9 mouse cellular contexts compared by ENCODE assay signal in the genomic region with DNA sequence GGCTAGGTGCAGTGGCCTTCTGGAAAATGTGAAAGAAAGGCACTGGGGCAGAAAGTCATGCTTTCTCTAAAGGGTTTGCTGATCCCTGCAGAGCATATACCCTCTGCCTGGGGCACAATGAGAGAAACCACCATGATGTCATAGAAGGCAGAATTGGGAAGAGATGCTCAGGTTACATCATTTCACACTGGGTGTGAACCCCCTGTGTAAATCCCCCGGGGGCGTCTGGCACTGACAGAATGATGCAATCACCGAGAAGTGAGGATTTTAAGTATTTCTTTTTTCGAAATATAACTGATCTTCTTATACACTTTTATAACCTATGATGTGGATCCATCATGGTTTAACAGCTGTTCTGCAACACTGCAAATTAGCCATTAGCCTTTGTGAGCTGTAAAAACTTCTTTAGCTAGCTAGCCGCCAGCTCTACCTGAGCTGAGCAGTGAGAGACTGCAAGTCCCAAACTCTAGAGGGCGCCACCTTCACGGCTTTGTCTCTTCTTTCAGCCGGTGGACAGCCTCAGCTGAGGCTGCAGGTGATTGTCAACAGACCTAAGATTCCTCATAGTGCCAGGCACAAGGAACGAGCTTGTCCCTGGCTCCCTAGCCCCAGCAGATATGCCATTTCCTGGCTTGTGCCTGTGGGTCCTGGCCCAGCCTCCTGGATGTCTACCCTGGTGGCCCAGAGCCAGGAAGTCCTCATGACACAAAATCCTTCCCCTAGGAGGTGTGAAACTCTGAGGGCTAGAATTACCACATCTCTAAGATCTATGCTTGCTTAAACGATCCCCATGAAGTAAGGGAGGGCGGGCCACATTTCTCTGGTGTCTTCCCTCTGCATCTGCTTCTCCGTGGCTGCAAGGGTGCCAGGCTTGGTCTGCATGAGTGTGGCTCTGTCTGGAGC. TPM values are rescaled to one million over a fixed set of nuclear protein-coding genes. Genes with fewer than 3 reads are reported as not detected.
A peak's percentile ranks its signal among the peaks of the same experiment; 100 is the strongest.
DNase-seq lines count a peak whose midpoint lies in the region; ATAC-seq and TF ChIP-seq lines count a peak whose summit lies in the region.
"Had no signal": no experiment of that assay in that cellular context is flagged by ENCODE, and none has a peak within 500 bp of the region (broad histone marks: within the 10 kb centered on the region; RNA-seq: fewer than 3 reads in every experiment).

No protein-coding gene starts in this region.

- peak; percentile 83 for TF ChIP-seq CTCF in ES-Bruce4 (IDR thresholded peaks at IDR 0.05; ENCODE audit: low read depth, low read length)
- TF ChIP-seq CTCF in heart, postnatal 0 days (IDR thresholded peaks at IDR 0.05; ENCODE audit: low read depth): peak; percentile 59

- no peaks in the 10 kb centered on the region for H3K4me1 ChIP-seq in ES-Bruce4 (ENCODE audit: control insufficient read depth, insufficient read depth, low read length)
- H3K4me1 ChIP-seq in heart, postnatal 0 days (ENCODE audit: control insufficient read depth, insufficient read depth): no peaks in the 10 kb centered on the region
- H3K4me1 ChIP-seq in limb, embryonic 10.5 days: no peaks in the 10 kb centered on the region
- no peaks in the 10 kb centered on the region for H3K4me1 ChIP-seq in neural tube, embryonic 14.5 days (ENCODE audit: control insufficient read depth, insufficient read depth, low read length)
- H3K4me1 ChIP-seq: liver, embryonic 13.5 days had no signal

- TF ChIP-seq EP300 in ES-Bruce4 (IDR thresholded peaks at IDR 0.05; ENCODE audit: insufficient read depth, low read depth, low read length): no peak
- TF ChIP-seq EP300 in heart, postnatal 0 days (IDR thresholded peaks at IDR 0.05; ENCODE audit: low read depth): no peak

- peak; percentile 13 to 27 for DNase-seq in layer of hippocampus, postnatal 10 days (ENCODE audit: low spot score in 2 of 2)
- no peak for DNase-seq in layer of hippocampus, adult 9-10 months (ENCODE audit: low spot score)
- peak; percentile 28 for DNase-seq in cerebellum, adult 11-12 months
- no peak for DNase-seq in heart, postnatal 0 days (ENCODE audit: low spot score)
- peak; percentile 63 for DNase-seq in limb, embryonic 10.5 days (ENCODE audit: low spot score)
- DNase-seq in frontal cortex, postnatal 14 days (ENCODE audit: low spot score in 2 of 2): no peak
- DNase-seq: liver, embryonic 13.5 days had no signal

- TF ChIP-seq POLR2A in ES-Bruce4 (IDR thresholded peaks at IDR 0.05; ENCODE audit: insufficient read depth, low read length): no peak

- H3K36me3 ChIP-seq in ES-Bruce4 (ENCODE audit: control insufficient read depth, insufficient read depth, low read length, poor library complexity, severe bottlenecking): no peaks in the 10 kb centered on the region
- H3K36me3 ChIP-seq in heart, postnatal 0 days (replicated peaks; ENCODE audit: control insufficient read depth, insufficient read depth, low read length): no peaks in the 10 kb centered on the region
- H3K36me3 ChIP-seq in limb, embryonic 10.5 days: no peaks in the 10 kb centered on the region
- H3K36me3 ChIP-seq in neural tube, embryonic 14.5 days (ENCODE audit: control insufficient read depth, insufficient read depth, low read length): no peaks in the 10 kb centered on the region
- H3K36me3 ChIP-seq: liver, embryonic 13.5 days had no signal

- H3K4me2 ChIP-seq in heart, postnatal 0 days (ENCODE audit: low read depth, low read length): no peak overlapping the region
- no peak overlapping the region for H3K4me2 ChIP-seq in neural tube, embryonic 14.5 days (ENCODE audit: low read depth, low read length)
- H3K4me2 ChIP-seq: liver, embryonic 13.5 days had no signal

- no peak overlapping the region for H3K9ac ChIP-seq in ES-Bruce4 (ENCODE audit: low read depth, poor library complexity, severe bottlenecking)
- no peak overlapping the region for H3K9ac ChIP-seq in heart, postnatal 0 days (replicated peaks; ENCODE audit: low read depth, low read length)
- no peak overlapping the region for H3K9ac ChIP-seq in neural tube, embryonic 14.5 days (replicated peaks; ENCODE audit: low read depth, low read length)
- H3K9ac ChIP-seq: liver, embryonic 13.5 days had no signal

- 29% methylated on average over 12 of the region's 12 CpGs for WGBS in heart, postnatal 0 days
- 42% methylated on average over 12 of the region's 12 CpGs for WGBS in limb, embryonic 10.5 days
- 47% methylated on average over 12 of the region's 12 CpGs for WGBS in neural tube, embryonic 14.5 days

- H3K27me3 ChIP-seq in ES-Bruce4 (ENCODE audit: control insufficient read depth, insufficient read depth, low read length, poor library complexity, severe bottlenecking): no peaks in the 10 kb centered on the region
- H3K27me3 ChIP-seq in heart, postnatal 0 days (ENCODE audit: control insufficient read depth, insufficient read depth, low read length): no peaks in the 10 kb centered on the region
- no peaks in the 10 kb centered on the region for H3K27me3 ChIP-seq in limb, embryonic 10.5 days (ENCODE audit: low read depth, poor library complexity, severe bottlenecking)
- H3K27me3 ChIP-seq in neural tube, embryonic 14.5 days (ENCODE audit: control insufficient read depth, insufficient read depth, low read length): no peaks in the 10 kb centered on the region
- H3K27me3 ChIP-seq: liver, embryonic 13.5 days had no signal

- no peak overlapping the region for H3K4me3 ChIP-seq in ES-Bruce4 (ENCODE audit: low read depth, low read length)
- no peak overlapping the region for H3K4me3 ChIP-seq in heart, postnatal 0 days (ENCODE audit: low read depth, low read length)
- no peak overlapping the region for H3K4me3 ChIP-seq in limb, embryonic 10.5 days
- H3K4me3 ChIP-seq in neural tube, embryonic 14.5 days (ENCODE audit: low read depth, low read length): no peak overlapping the region
- H3K4me3 ChIP-seq: liver, embryonic 13.5 days had no signal

- no peak for ATAC-seq in heart, postnatal 0 days (ENCODE audit: insufficient read depth, low read depth)
- ATAC-seq in neural tube, embryonic 14.5 days (ENCODE audit: low read depth): peak; percentile 49; the same call in 1 of the 2 replicates

- no peaks in the 10 kb centered on the region for H3K9me3 ChIP-seq in ES-Bruce4 (replicated peaks; ENCODE audit: control insufficient read depth, insufficient read depth, low read length, poor library complexity, severe bottlenecking)
- no peaks in the 10 kb centered on the region for H3K9me3 ChIP-seq in heart, postnatal 0 days (replicated peaks; ENCODE audit: control insufficient read depth, low read length)
- no peaks in the 10 kb centered on the region for H3K9me3 ChIP-seq in limb, embryonic 10.5 days (replicated peaks)
- H3K9me3 ChIP-seq in neural tube, embryonic 14.5 days (ENCODE audit: control insufficient read depth, low read length): no peaks in the 10 kb centered on the region
- H3K9me3 ChIP-seq: liver, embryonic 13.5 days had no signal

- H3K27ac ChIP-seq in ES-Bruce4 (ENCODE audit: insufficient read depth, low read length): no peak overlapping the region
- H3K27ac ChIP-seq in heart, postnatal 0 days (ENCODE audit: low read depth): no peak overlapping the region
- H3K27ac ChIP-seq in limb, embryonic 10.5 days: no peak overlapping the region
- H3K27ac ChIP-seq in neural tube, embryonic 14.5 days (ENCODE audit: low read depth, low read length): no peak overlapping the region
- H3K27ac ChIP-seq: liver, embryonic 13.5 days had no signal

RNA-seq across cellular contexts. Expression of gene AA467197, which starts 29.4 kb away (rescaled TPM):
- under 1 TPM in 1 of 2 experiments, not detected in 1; 0.48 TPM for total RNA-seq in layer of hippocampus, postnatal 10 days (2021)
- 15.8 and 16.3 TPM in 2 replicates for polyA plus RNA-seq in ES-Bruce4 (2011; ENCODE audit: insufficient read depth, insufficient read length, low read depth, missing spikeins)
- 2.5 TPM in 1 of 2 replicates, not detected in the other for total RNA-seq in heart, postnatal 0 days (2014; rRNA removed; ENCODE audit: low replicate concordance)
- polyA plus RNA-seq in heart, postnatal 0 days (2015; fragmentation: Nextera tagmentation; extraction: Ambion mirVana): 0.16 TPM in 1 of 2 replicates, not detected in the other
- polyA plus RNA-seq in limb, embryonic 10.5 days (2016; fragmentation: Nextera tagmentation; extraction: Ambion mirVana): 0.25 TPM in 1 of 2 replicates, not detected in the other
- polyA plus RNA-seq in neural tube, embryonic 14.5 days (2014; fragmentation: Nextera tagmentation; extraction: Ambion mirVana): 0.50 and 0.64 TPM in 2 replicates

RNA-seq across cellular contexts. Expression of gene Slc30a4, which starts 36.2 kb away (rescaled TPM):
- total RNA-seq in layer of hippocampus, postnatal 10 days (2021): 10 to 100 TPM; 28.7 to 31.1 TPM
- polyA plus RNA-seq in ES-Bruce4 (2011; ENCODE audit: insufficient read depth, insufficient read length, low read depth, missing spikeins): 8.2 and 9.6 TPM in 2 replicates
- total RNA-seq in heart, postnatal 0 days (2014; rRNA removed; ENCODE audit: low replicate concordance): 20.2 and 31.0 TPM in 2 replicates
- 3.0 and 3.8 TPM in 2 replicates for polyA plus RNA-seq in heart, postnatal 0 days (2015; fragmentation: Nextera tagmentation; extraction: Ambion mirVana)
- polyA plus RNA-seq in limb, embryonic 10.5 days (2016; fragmentation: Nextera tagmentation; extraction: Ambion mirVana): 4.9 TPM in 2 replicates
- 12.5 and 13.9 TPM in 2 replicates for polyA plus RNA-seq in neural tube, embryonic 14.5 days (2014; fragmentation: Nextera tagmentation; extraction: Ambion mirVana)

RNA-seq across cellular contexts. Expression of gene Gatm, which starts 55.1 kb away (rescaled TPM):
- 10 to 100 TPM; 66.9 to 67.1 TPM for total RNA-seq in layer of hippocampus, postnatal 10 days (2021)
- 4.2 and 5.9 TPM in 2 replicates for polyA plus RNA-seq in ES-Bruce4 (2011; ENCODE audit: insufficient read depth, insufficient read length, low read depth, missing spikeins)
- total RNA-seq in heart, postnatal 0 days (2014; rRNA removed; ENCODE audit: low replicate concordance): 3.7 and 3.8 TPM in 2 replicates
- 6.0 and 6.8 TPM in 2 replicates for polyA plus RNA-seq in heart, postnatal 0 days (2015; fragmentation: Nextera tagmentation; extraction: Ambion mirVana)
- polyA plus RNA-seq in limb, embryonic 10.5 days (2016; fragmentation: Nextera tagmentation; extraction: Ambion mirVana): 4.6 and 5.2 TPM in 2 replicates
- 35.3 and 37.6 TPM in 2 replicates for polyA plus RNA-seq in neural tube, embryonic 14.5 days (2014; fragmentation: Nextera tagmentation; extraction: Ambion mirVana)

Comparison
In these comparisons a context has a peak if more than half of its experiments do, and no peak if none do; other contexts are left out.
1. DNase-seq: peak in layer of hippocampus, postnatal 10 days (2 of 2), cerebellum, adult 11-12 months (single experiment) and limb, embryonic 10.5 days (single experiment); none in layer of hippocampus, adult 9-10 months (single experiment), heart, postnatal 0 days (single experiment) and frontal cortex, postnatal 14 days (0 of 2).
2. RNA of gene AA467197, which starts 29.4 kb away (polyA plus RNA-seq): 15.8 to 16.3 TPM in ES-Bruce4; 0.50 to 0.64 TPM in neural tube, embryonic 14.5 days, 0.25 TPM in limb, embryonic 10.5 days and 0.16 TPM in heart, postnatal 0 days; every median in the first group is over 10 times any median in the second.